Mouse (Mus musculus) adrenal gland, postnatal 14 days (tissue): ENCODE measurements at regions not wholly inside any gene's neighbourhood (a gene's known extent, or its start where the extent isn't known, plus 50 kb on each side); places are given as distances from the start of the nearest gene placed in this dataset.
A peak's percentile ranks its signal among the peaks of the same experiment; 100 is the strongest.
"Not testable (repeated sequence)": the region's sequence is repeated elsewhere in the genome, so short reads cannot be mapped to it uniquely, and the experiment has no call there.

Source experiments
- DNase-seq: peaks from one replicate; pipeline ENCODE4 v3.0.0; 2021; ENCODE audit warnings: mixed read lengths

DNA sequence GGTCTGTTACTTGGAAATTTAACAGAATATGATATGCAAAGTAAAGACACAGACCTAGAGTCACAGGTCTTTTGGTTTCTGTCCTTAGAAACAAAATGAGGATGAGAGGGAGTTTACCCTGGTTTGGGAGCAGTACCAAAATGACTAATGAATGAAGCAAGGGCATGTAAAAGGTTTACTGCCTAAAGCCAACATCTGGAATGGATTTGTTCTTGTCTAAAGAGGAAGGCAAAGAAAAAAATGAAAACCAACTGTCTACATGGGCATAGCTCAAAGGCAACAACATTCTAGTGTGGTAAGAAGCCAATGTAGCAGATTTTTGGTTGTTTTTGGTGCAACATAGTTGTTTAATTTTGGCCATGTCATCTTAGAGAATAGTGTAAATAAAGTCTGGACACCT lies 203.5 kb upstream of the Diaph2 start:
- no peak for DNase-seq

DNA sequence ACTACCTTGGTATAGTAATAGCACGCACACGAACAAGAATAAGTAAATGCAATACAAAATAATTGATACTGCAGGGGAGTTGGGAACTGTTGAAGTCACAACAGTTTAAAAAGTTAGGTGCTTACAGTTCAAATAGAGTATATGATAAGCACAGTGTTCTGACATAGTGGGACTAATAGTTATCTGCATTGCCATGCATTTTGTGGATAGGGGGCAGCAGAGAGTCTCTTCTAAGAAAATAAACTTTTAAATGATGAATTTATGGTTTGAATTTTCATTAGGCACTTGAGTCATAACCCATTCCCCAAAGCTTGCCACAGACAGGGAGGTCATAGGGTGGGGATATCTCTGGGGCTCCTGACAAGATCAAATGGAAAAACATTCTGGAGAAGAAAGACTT lies 201.9 kb upstream of the Diaph2 start:
- no peak for DNase-seq

DNA sequence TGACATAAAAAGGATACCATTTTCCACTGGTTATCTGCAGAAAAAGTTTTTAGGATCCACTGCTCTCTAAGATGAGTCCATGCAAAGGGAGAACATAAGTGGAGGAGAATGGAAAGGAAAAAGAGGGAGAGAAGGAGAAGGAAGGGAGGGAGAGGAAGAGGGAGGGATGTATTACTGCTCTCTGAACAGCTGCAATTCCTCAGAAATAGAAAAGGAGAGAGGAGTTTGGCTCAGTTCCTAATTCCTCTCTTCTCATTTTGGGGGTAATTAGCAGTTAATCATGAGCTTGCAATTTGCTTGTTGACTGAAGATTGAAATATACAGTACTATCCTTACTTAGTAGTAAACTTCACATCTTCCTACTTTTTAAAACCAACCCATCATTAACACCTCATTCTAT lies 193.5 kb upstream of the Diaph2 start:
- no peak for DNase-seq

DNA sequence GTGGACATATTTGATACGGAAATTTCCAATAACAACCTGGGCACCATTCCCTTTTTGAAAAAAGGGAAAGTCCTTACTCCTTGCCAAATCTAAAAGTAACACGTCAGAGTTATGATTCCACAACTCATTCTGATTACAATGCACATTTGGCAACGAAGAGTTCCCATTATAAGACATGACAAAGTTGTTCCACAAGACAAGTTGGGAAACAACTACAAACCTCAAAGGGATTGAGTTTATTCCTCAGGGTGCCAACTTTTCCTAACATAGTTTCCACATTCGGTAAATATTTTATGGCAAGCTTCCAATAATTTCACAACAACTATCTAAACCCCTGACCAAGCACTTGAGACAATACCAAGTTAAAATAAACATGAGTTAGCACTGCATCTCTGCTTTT lies 150.1 kb upstream of the Diaph2 start:
- DNase-seq = no peak

DNA sequence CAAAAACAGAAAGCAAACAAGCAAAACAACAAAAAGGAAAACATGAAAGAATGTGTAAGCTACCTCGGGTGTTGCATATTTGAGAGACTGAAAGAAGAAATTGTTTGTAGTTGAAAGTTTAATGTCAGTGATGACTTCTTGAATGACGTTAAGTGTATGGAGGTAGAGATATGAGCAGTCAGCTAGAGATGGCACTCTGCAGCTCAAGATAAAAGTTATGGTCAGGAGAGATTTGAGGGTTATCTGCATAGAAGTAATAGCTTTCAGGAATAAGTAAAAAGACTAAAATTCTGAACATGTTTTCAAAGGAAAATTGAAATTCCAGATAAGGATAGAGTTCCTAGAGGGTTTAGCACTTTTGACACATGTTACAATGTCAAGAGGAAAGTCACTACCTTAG lies 141.7 kb upstream of the Diaph2 start:
- no peak for DNase-seq

DNA sequence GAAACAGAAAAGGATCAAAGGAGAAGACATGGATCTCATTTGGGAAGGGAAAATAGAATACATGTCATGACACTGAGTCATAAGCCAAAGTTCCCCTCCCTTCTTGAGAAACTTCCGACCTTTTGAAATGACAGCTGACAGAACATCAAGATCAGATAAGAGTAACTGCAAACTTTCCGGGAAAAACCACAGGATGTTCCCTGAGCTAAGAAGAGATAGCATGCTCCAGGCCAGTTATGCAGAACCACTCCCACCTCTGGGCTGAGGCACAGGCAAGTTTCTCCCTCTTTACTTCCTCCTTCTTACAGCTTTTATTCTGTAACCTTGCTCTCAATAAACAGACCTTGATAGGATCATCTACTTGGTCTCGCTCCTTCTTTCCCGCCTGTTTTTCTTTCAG lies 138.0 kb upstream of the Diaph2 start:
- not testable (repeated sequence) for DNase-seq

DNA sequence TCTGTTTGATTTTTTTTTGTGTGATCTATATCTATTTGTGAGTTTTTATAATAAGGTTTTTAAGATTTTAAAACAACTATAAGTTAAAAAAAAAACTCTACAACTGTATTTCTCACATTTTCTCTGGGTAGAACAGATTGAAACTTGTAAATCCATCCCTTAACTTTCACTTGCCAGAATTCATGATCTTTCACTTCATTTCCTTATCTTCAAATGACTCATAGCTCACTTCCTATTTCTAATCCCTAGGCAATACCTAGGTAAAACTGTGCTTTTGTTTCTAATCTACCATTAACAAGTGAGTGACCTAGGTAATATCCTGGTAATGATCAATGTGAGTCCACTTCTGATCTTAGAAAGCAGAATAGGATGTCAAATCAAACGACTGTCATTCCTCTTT lies 112.5 kb upstream of the Diaph2 start:
- no peak for DNase-seq

DNA sequence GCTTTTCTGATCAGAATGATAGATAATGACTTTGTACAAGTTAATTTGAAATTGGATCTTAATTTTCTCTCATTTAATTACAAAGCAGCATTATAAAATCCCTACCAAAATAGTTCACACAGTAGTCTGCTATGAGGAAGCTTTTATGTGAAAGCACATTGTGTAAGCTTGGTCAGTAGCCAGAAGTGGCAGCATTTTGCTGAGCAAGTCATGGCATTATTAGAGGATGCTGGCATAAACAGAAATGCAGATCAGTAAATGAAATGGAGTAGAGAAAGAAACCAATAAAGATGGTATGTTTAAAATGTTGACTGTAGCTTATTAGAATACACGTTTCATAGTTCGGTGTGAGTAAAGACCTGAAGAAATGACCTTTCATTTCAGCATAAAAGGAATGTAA lies 104.4 kb upstream of the Diaph2 start:
- no peak for DNase-seq

DNA sequence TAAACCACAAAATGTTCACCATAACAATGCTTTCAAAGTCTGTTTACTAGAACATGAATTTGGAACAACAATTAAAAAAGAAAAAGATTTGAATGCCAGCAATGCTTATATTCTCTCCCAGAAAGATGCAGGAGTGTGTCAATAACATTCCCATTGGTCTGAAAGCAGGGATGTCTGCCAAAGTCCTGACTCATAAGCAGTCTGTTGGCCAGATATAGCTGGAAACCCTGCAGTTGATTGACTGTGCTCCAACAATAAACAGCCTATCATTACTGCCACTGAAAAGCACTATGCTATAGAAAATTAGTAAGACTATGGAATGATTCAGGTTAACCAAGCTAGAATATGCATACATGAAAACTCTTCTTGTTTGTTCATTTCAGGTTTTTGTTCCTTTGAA lies 92.6 kb upstream of the Diaph2 start:
- peak; percentile 5 for DNase-seq

DNA sequence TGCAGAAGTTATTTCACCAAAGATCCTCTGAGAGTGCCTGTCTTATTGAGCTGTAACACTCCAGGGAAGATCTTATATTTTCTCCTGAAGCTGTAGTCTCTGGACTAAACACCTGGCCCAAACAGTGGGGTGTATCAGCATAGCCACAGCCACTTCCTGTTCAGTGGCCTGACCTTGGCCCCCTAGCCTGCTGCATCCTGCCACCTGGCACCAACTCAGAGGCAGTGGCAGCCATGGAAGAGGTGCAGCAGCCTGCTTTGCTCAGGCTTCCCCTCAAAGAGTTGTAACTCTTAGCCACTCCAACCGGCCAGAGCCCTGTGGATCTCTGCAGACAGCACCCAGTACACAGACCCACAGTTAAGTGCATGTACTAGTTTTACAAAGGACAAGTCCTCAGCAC lies 58.9 kb upstream of the Diaph2 start:
- no peak for DNase-seq
